Mouse (Mus musculus): ENCODE results near the gene Rbms3.

GRCm38 (mm10) chr9:116802602-116803001, 827.1 kb downstream of the Rbms3 start:
- no peak for TF ChIP-seq CTCF (IDR thresholded peaks at IDR 0.05; ENCODE audit: low read depth, low read length)
- no peak for TF ChIP-seq POLR2A (IDR thresholded peaks at IDR 0.05; ENCODE audit: extremely low read depth, insufficient read depth, low read length)

All from liver, adult 2 months (tissue).